Mouse (Mus musculus): ENCODE results near the gene Tes.

Tes gene

GRCm38 (mm10) chr6:17077720-17078119 lies 12.8 kb downstream of the Tes start:
- in situ Hi-C loops (cut with MseI, MboI): no loop called here

- in situ Hi-C loops (cut with MseI, MboI): no loop called here
Observed at GRCm38 (mm10) chr6:17079304-17079703, 14.4 kb downstream of the Tes start.

GRCm38 (mm10) chr6:17079826-17080225 lies 14.9 kb downstream of the Tes start:
- in situ Hi-C loops (cut with MseI, MboI): no loop called here

- in situ Hi-C loops (cut with MseI, MboI): no loop called here
Observed at GRCm38 (mm10) chr6:17082238-17082637, 17.3 kb downstream of the Tes start.

GRCm38 (mm10) chr6:17082800-17083199 lies 17.9 kb downstream of the Tes start:
- in situ Hi-C loops (cut with MseI, MboI): no loop called here

GRCm38 (mm10) chr6:17087485-17087884 lies 22.5 kb downstream of the Tes start:
- in situ Hi-C loops (cut with MseI, MboI): loop anchor here (5.0 kb wide), 1 partner anchor 60 kb away; no protein-coding TSS in a partner anchor

GRCm38 (mm10) chr6:17097301-17097700 lies 32.4 kb downstream of the Tes start:
- in situ Hi-C loops (cut with MseI, MboI): no loop called here

GRCm38 (mm10) chr6:17098559-17098958 lies 33.6 kb downstream of the Tes start:
- in situ Hi-C loops (cut with MseI, MboI): no loop called here

- in situ Hi-C loops (cut with MseI, MboI): loop anchor here (10.0 kb wide), 1 partner anchor 485 kb away; no protein-coding TSS in a partner anchor
Observed at GRCm38 (mm10) chr6:17099477-17100130, 34.7 kb downstream of the Tes start.

- in situ Hi-C loops (cut with MseI, MboI): loop anchor here (5.0 to 10.0 kb wide), 2 partner anchors 252 to 479 kb away; no protein-coding TSS in a partner anchor
Observed at GRCm38 (mm10) chr6:17105714-17106113, 40.8 kb downstream of the Tes start.

GRCm38 (mm10) chr6:17106493-17106892 lies 41.5 kb downstream of the Tes start:
- in situ Hi-C loops (cut with MseI, MboI): loop anchor here (5.0 to 10.0 kb wide), 2 partner anchors 251 to 478 kb away; no protein-coding TSS in a partner anchor

- in situ Hi-C loops (cut with MseI, MboI): loop anchor here (5.0 to 10.0 kb wide), 2 partner anchors 248 to 476 kb away; no protein-coding TSS in a partner anchor
Observed at GRCm38 (mm10) chr6:17109204-17109603, 44.3 kb downstream of the Tes start.

GRCm38 (mm10) chr6:17110564-17111100 lies 45.7 kb downstream of the Tes start:
- in situ Hi-C loops (cut with MseI, MboI): no loop called here

- in situ Hi-C loops (cut with MseI, MboI): no loop called here
Observed at GRCm38 (mm10) chr6:17112081-17112480, 47.1 kb downstream of the Tes start.

- in situ Hi-C loops (cut with MseI, MboI): no loop called here
Observed at GRCm38 (mm10) chr6:17112990-17113389, 48.0 kb downstream of the Tes start.

- in situ Hi-C loops (cut with MseI, MboI): no loop called here
Observed at GRCm38 (mm10) chr6:17114588-17114987, 49.6 kb downstream of the Tes start.

GRCm38 (mm10) chr6:17115046-17115790 lies 50.3 kb downstream of the Tes start:
- in situ Hi-C loops (cut with MseI, MboI): no loop called here

GRCm38 (mm10) chr6:17119521-17120232 lies 54.7 kb downstream of the Tes start:
- in situ Hi-C loops (cut with MseI, MboI): no loop called here

- in situ Hi-C loops (cut with MseI, MboI): no loop called here
Observed at GRCm38 (mm10) chr6:17140021-17140420, 75.1 kb downstream of the Tes start.

- in situ Hi-C loops (cut with MseI, MboI): no loop called here
Observed at GRCm38 (mm10) chr6:17142577-17143359, 77.8 kb downstream of the Tes start.

- in situ Hi-C loops (cut with MseI, MboI): no loop called here
Observed at GRCm38 (mm10) chr6:17151071-17151715, 86.2 kb downstream of the Tes start.
